Mouse (Mus musculus): Measurements from ENCODE around the gene Nfam1. TPM values are rescaled to one million over a fixed set of nuclear protein-coding genes. Genes with fewer than 3 reads are reported as not detected.
A peak's percentile ranks its signal among the peaks of the same experiment; 100 is the strongest.

Nfam1 gene
- polyA plus RNA-seq, 1 experiment, result not detected

DNA sequence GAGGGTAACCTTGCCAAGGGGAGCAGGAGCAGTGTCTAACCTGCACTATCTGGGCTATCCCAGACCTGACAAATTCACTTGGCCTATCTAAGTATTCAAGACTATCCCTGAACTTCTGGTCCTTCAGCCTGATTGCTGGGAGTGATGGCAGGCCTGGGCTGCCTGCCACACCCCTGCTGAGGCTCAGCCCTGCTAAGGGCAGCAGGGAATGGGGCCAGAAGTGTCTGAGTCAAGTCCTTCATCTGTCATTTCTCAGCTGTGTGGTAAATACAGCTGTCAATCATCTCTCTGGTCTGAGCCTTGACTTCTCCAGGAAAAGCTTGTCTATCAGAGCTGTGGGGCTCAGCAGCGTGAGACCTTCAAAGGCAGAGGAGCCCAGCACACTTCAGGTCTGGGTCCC, 53.6 kb downstream of the Nfam1 start:
- WGBS, result 97% methylated on average over 1 of the region's 1 CpGs
- TF ChIP-seq CTCF (IDR thresholded peaks at IDR 0.05; ENCODE audit: insufficient read depth, low read depth, low read length) (no peak), POLR2A (IDR thresholded peaks at IDR 0.05; ENCODE audit: insufficient read depth, low read depth, low read length) (no peak)

DNA sequence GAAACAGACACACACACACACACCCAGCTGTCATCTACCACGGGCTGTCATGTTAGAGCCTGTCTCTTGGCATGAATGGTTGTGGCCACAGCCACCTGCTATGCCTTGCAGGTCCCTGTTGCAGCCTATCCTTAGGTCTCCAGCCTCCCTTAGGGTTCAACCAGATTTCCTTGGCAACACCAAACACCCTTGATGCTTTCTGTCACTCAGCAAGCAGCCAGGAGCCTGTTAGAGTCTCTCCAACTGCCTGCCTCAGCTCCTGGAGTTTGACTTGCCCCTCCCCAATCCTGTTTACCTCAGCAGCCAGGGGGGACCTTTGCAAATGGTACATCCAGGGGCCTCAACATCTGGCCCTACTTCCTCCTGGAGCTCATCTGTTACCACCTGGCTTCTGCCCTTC, 58.6 kb downstream of the Nfam1 start:
- TF ChIP-seq CTCF (IDR thresholded peaks at IDR 0.05; ENCODE audit: insufficient read depth, low read depth, low read length) (no peak), POLR2A (IDR thresholded peaks at IDR 0.05; ENCODE audit: insufficient read depth, low read depth, low read length) (no peak)
- 93% methylated on average over 1 of the region's 1 CpGs for WGBS
- no peak overlapping the region for H3K27ac ChIP-seq (ENCODE audit: insufficient read depth, low read depth, low read length)
- H3K4me1 ChIP-seq (ENCODE audit: control insufficient read depth, insufficient read depth, low read length), result peaks cover 5% of the 10 kb centered on the region; the same call in 1 of the 2 replicates
- no peak overlapping the region for H3K4me3 ChIP-seq (ENCODE audit: insufficient read depth, low read depth, low read length)

More for the DNA sequence above, 53.6 kb downstream of the Nfam1 start:
- Histone ChIP-seq H3K4me1 (ENCODE audit: control insufficient read depth, insufficient read depth, low read length) (peaks cover 20% of the 10 kb centered on the region), H3K4me3 (ENCODE audit: insufficient read depth, low read depth, low read length) (no peak overlapping the region), H3K27ac (ENCODE audit: insufficient read depth, low read depth, low read length) (no peak overlapping the region)

DNA sequence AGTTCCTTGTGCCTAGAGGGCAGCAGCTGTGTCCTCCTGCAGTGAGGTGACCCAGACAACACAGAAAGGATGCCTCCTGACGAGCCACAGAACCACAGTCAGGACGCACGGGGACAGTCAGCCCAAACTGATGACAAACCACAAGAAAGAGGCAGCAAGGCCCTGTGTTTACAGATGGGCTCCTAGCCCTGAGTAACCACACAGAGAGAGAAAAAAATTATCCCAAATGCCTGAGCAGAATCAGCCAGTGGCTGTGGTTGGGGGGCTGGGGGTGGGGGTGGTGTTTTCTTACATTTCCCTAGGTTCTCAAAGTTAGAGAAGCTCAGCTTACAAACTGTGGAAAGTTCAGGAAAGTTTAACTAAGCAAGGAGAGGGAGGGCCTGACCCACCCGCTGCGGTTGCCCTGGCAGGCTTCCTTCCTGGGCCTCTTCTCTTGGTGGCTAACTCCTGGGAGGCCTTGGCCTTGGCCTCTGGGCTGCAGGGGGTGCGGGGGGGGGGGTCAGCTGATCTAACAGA, 63.8 kb downstream of the Nfam1 start:
- TF ChIP-seq POLR2A (IDR thresholded peaks at IDR 0.05; ENCODE audit: insufficient read depth, low read depth, low read length), result no peak
- TF ChIP-seq CTCF (IDR thresholded peaks at IDR 0.05; ENCODE audit: insufficient read depth, low read depth, low read length), result no peak
- peaks cover 33% of the 10 kb centered on the region for H3K4me1 ChIP-seq (ENCODE audit: control insufficient read depth, insufficient read depth, low read length)
- H3K27ac ChIP-seq (ENCODE audit: insufficient read depth, low read depth, low read length), result peak overlapping the region; percentile 52
- H3K4me3 ChIP-seq (ENCODE audit: insufficient read depth, low read depth, low read length), result no peak overlapping the region
- 61% methylated on average over 6 of the region's 6 CpGs for WGBS

DNA sequence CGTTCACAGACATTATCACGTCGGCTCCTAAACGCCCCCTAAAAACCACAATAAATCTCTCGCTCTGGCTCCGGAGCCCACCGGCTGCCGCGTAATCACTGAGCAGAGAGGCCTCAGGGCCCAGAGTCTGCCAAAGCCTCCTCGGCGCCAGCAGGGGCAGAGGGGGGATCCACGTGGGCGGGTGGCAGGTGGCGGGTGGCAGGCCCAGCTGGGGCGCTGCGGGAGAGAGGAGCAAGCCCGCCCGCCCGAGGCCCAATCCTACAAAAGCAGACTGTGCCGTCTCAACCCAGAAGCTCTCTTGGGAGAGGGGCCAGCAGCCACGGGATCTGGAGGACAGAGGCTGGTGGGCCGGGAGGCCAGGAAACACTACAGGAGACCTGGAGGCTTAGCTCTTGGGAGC, 64.7 kb downstream of the Nfam1 start:
- H3K4me3 ChIP-seq (ENCODE audit: insufficient read depth, low read depth, low read length), result peak overlapping the region; percentile 1; the same call in 1 of the 2 replicates
- 2% methylated on average over 22 of the region's 22 CpGs for WGBS
- peak overlapping the region; percentile 52 for H3K27ac ChIP-seq (ENCODE audit: insufficient read depth, low read depth, low read length)
- TF ChIP-seq CTCF (IDR thresholded peaks at IDR 0.05; ENCODE audit: insufficient read depth, low read depth, low read length) (no peak), POLR2A (IDR thresholded peaks at IDR 0.05; ENCODE audit: insufficient read depth, low read depth, low read length) (no peak)
- H3K4me1 ChIP-seq (ENCODE audit: control insufficient read depth, insufficient read depth, low read length), result peaks cover 38% of the 10 kb centered on the region

DNA sequence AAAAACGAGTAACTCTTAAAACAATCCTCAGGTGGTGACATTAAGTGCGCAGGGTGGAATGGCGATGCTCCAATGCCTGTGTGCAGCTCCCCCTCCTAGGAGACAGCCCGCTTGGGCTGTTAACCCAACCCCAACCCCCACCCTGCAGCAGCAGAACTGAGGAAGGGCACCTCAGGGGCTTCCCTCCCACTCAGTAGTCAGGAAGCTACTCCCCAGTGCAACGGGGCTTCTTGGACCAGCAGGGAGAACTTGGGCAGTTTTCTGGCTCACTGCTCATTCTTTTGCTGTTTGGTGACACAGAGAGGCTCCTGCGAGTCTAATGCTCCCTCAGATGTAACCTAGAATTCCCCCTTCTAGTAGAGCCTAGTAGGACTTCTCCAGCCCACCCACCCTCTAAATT, 65.2 kb downstream of the Nfam1 start:
- no peak for TF ChIP-seq CTCF (IDR thresholded peaks at IDR 0.05; ENCODE audit: insufficient read depth, low read depth, low read length)
- TF ChIP-seq POLR2A (IDR thresholded peaks at IDR 0.05; ENCODE audit: insufficient read depth, low read depth, low read length), result no peak
- no peak overlapping the region for H3K4me3 ChIP-seq (ENCODE audit: insufficient read depth, low read depth, low read length)
- peak overlapping the region; percentile 52; the same call in 1 of the 2 replicates for H3K27ac ChIP-seq (ENCODE audit: insufficient read depth, low read depth, low read length)
- WGBS, result 11% methylated on average over 6 of the region's 6 CpGs
- peaks cover 40% of the 10 kb centered on the region for H3K4me1 ChIP-seq (ENCODE audit: control insufficient read depth, insufficient read depth, low read length)

DNA sequence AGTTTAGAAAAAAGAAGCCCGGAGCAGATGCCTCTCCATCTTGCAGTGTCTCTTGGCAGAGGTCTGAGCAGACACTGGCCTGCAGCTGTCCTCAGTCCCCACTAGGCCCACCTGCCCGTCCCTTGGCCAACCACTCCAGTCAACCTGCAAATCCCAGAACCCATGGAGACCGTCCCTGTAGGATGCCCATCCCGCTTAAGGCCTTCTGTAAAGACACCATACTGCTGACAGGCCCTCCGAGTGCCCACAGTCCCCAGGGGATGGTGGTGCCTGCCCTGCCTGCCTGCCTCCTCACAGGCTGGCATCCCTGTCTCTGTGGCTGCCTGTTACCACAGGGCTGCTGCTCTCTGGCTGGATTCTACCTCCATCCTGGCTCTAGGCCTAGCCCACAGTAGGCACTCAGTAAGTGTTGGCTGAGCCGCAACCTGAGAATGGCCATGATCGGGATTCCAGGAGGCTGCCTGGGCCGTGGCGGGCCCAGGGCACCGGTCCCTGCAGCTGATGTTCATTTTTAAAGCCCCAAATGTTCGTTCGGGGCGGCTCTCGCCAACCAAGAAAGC, 68.8 kb downstream of the Nfam1 start:
- no peak overlapping the region for H3K4me3 ChIP-seq (ENCODE audit: insufficient read depth, low read depth, low read length)
- peak overlapping the region; percentile 73 for H3K27ac ChIP-seq (ENCODE audit: insufficient read depth, low read depth, low read length)
- H3K4me1 ChIP-seq (ENCODE audit: control insufficient read depth, insufficient read depth, low read length), result peaks cover 62% of the 10 kb centered on the region
- TF ChIP-seq CTCF (IDR thresholded peaks at IDR 0.05; ENCODE audit: insufficient read depth, low read depth, low read length) (no peak), POLR2A (IDR thresholded peaks at IDR 0.05; ENCODE audit: insufficient read depth, low read depth, low read length) (no peak)
- 60% methylated on average over 14 of the region's 14 CpGs for WGBS

DNA sequence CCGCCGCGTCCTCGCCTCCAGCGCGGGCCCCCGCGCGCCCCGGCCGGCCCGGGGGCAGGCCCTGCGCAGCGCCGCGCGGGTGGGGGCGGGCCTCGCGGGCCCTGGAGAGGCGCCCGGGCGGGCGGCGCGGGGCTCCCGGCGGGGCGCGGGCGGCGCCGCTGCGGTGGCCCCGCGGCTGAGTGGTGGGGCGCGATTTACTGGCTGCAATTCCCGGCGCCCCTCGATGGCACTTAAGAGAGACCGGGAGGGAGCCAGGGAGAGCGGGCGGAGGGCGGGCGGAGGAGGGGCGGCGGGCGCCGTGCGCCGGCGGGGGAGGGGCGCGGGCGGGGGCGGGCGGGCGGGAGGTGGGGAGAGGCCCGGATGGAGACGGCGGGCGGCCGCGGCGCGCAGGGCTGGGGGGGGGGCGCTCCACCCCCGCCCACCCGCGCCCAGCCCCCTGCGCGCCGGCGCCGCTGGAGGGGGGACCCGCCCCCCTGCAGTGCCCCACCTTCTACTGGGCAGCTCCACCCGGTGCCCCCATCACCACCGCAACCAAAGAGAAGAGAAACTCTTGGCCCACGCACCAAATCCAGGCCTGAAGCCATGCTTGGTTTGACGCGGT, 69.5 kb downstream of the Nfam1 start:
- WGBS, result 20% methylated on average over 57 of the region's 82 CpGs
- no peak overlapping the region for H3K27ac ChIP-seq (ENCODE audit: insufficient read depth, low read depth, low read length)
- H3K4me3 ChIP-seq (ENCODE audit: insufficient read depth, low read depth, low read length), result peak overlapping the region; percentile 50
- peaks cover 62% of the 10 kb centered on the region for H3K4me1 ChIP-seq (ENCODE audit: control insufficient read depth, insufficient read depth, low read length)
- TF ChIP-seq POLR2A (IDR thresholded peaks at IDR 0.05; ENCODE audit: insufficient read depth, low read depth, low read length) (no peak), CTCF (IDR thresholded peaks at IDR 0.05; ENCODE audit: insufficient read depth, low read depth, low read length) (no peak)

DNA sequence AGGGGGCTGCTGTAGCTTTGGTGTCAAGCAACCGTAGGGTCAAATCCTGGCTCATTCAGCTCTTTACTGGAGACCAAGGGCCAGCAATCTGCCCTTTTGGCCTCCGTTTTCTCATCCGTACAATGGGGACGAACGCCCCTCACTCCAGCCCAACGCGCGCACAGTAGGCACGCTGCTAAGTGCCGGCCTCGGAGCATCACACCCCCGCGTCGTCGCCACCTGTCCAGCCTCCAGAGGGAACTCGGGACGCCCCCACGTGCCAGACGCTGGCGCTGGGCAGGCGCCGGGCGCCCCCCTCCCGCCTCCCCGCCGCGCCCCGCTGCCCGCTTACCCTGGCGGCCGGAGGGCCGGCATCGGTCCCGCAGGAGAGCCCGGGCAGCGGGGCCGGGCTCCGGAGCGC, 70.0 kb downstream of the Nfam1 start:
- H3K4me1 ChIP-seq (ENCODE audit: control insufficient read depth, insufficient read depth, low read length), result peaks cover 62% of the 10 kb centered on the region
- H3K4me3 ChIP-seq (ENCODE audit: insufficient read depth, low read depth, low read length), result peak overlapping the region; percentile 82
- WGBS, result 5% methylated on average over 39 of the region's 39 CpGs
- peak overlapping the region; percentile 72 for H3K27ac ChIP-seq (ENCODE audit: insufficient read depth, low read depth, low read length)
- TF ChIP-seq CTCF (IDR thresholded peaks at IDR 0.05; ENCODE audit: insufficient read depth, low read depth, low read length), result no peak
- TF ChIP-seq POLR2A (IDR thresholded peaks at IDR 0.05; ENCODE audit: insufficient read depth, low read depth, low read length), result no peak

DNA sequence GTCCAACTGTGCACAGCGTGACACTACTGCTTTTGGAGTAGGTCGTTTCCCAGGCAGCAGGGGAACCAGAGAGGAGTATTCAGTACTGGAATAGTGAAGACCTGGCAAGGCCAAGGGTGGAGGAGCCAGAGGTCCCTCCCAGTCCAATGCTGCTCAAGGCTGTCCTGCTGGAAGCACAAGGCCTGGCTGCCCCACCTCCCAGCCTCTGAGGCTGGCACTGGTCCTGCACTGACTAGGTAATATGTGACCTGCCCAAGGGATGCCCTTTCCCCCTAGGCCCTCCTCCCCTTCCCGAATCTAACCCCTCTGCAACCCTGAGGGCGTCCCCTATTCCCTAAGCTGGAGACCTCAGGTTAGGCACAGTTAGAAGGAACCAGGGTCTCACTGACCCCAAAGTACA, 70.6 kb downstream of the Nfam1 start:
- peaks cover 61% of the 10 kb centered on the region for H3K4me1 ChIP-seq (ENCODE audit: control insufficient read depth, insufficient read depth, low read length)
- peak overlapping the region; percentile 82 for H3K4me3 ChIP-seq (ENCODE audit: insufficient read depth, low read depth, low read length)
- H3K27ac ChIP-seq (ENCODE audit: insufficient read depth, low read depth, low read length), result peak overlapping the region; percentile 72; the same call in 1 of the 2 replicates
- no peak for TF ChIP-seq CTCF (IDR thresholded peaks at IDR 0.05; ENCODE audit: insufficient read depth, low read depth, low read length)
- TF ChIP-seq POLR2A (IDR thresholded peaks at IDR 0.05; ENCODE audit: insufficient read depth, low read depth, low read length), result no peak
- 27% methylated on average over 4 of the region's 4 CpGs for WGBS

Measured in olfactory bulb, adult 2 months (tissue).